Mouse (Mus musculus) small intestine, adult 2 months (tissue): ENCODE measurements around the gene Pcca. TPM values are rescaled to one million over a fixed set of nuclear protein-coding genes. Genes with fewer than 3 reads are reported as not detected.

Experiments used
- H3K27ac ChIP-seq: fragments of 200-500 bp; 2 replicates; pipeline ENCODE4 v1.5.1; 2012; ENCODE audit warnings: low read depth, low read length, control low read depth, inconsistent platforms; ENCODE audit not compliant: insufficient read depth
- H3K27me3 ChIP-seq: fragments of 200-500 bp; 2 replicates; pipeline ENCODE4 v1.6.1; 2012; ENCODE audit warnings: mild to moderate bottlenecking, moderate library complexity, low read length, inconsistent platforms; ENCODE audit not compliant: control insufficient read depth, insufficient read depth
- H3K36me3 ChIP-seq: fragments of 200-500 bp; 2 replicates; pipeline ENCODE4 v1.6.1; 2012; ENCODE audit warnings: mild to moderate bottlenecking, low read length, control low read depth, inconsistent platforms; ENCODE audit not compliant: control insufficient read depth, insufficient read depth
- H3K4me1 ChIP-seq: fragments of 200-500 bp; 2 replicates; pipeline ENCODE4 v1.6.1; 2012; ENCODE audit warnings: low read length, inconsistent platforms, mixed read lengths; ENCODE audit not compliant: control insufficient read depth, insufficient read depth, insufficient read length
- H3K4me3 ChIP-seq: fragments of 200-500 bp; 2 replicates; pipeline ENCODE4 v1.5.1; 2012; ENCODE audit warnings: low read depth, mild to moderate bottlenecking, control low read depth, inconsistent platforms, low read length, moderate library complexity
- CTCF ChIP-seq: fragments of 200-500 bp; IDR thresholded peaks from 2 replicates; pipeline ENCODE4 v1.5.1; 2012; ENCODE audit warnings: low read depth, mild to moderate bottlenecking, control low read depth, inconsistent platforms, low read length, moderate library complexity, mixed read lengths; ENCODE audit not compliant: insufficient replicate concordance, insufficient read length; ENCODE audit errors: extremely low read depth
- POLR2A ChIP-seq: fragments of 200-500 bp; IDR thresholded peaks from 2 replicates; pipeline ENCODE4 v1.6.1; 2012; ENCODE audit warnings: low read depth, mild to moderate bottlenecking, control low read depth, inconsistent platforms, low read length, moderate library complexity
- WGBS: fragments of 180-500 bp; shearing (Covaris S2); methylation state at CpG from one replicate; pipeline ENCODE4 v1.1.7; 2018; 5-methylcytosine and 5-hydroxymethylcytosine counted together
- polyA plus RNA-seq: library from polyadenylated mRNA; depleted of rRNA; stranded (reverse); fragments of >200 nt; gene quantifications from 2 replicates; pipeline ENCODE4 v1.2.3, GENCODE M21; 2012

Pcca gene
- polyA plus RNA-seq, 1 experiment: 2.1 TPM

GRCm38 (mm10) chr14:122887702-122888479 is 353.8 kb downstream of the Pcca start:
- Histone ChIP-seq H3K27me3 (no peaks in the 10 kb centered on the region), H3K4me1 (peaks cover 6% of the 10 kb centered on the region), H3K4me3 (no peak overlapping the region), H3K27ac (no peak overlapping the region), H3K36me3 (peaks cover 45% of the 10 kb centered on the region)
- 91% methylated on average over 3 of the region's 3 CpGs for WGBS
- TF ChIP-seq CTCF: no peak
- no peak for TF ChIP-seq POLR2A

GRCm38 (mm10) chr14:122888480-122888872 is 354.4 kb downstream of the Pcca start:
- no peaks in the 10 kb centered on the region for H3K27me3 ChIP-seq
- WGBS: 92% methylated on average over 1 of the region's 1 CpGs
- TF ChIP-seq POLR2A: no peak
- TF ChIP-seq CTCF: no peak

GRCm38 (mm10) chr14:122891470-122891968 is 357.4 kb downstream of the Pcca start:
- WGBS: 73% methylated on average over 12 of the region's 12 CpGs
- H3K4me1 ChIP-seq: no peaks in the 10 kb centered on the region
- peaks cover 49% of the 10 kb centered on the region for H3K36me3 ChIP-seq
- no peaks in the 10 kb centered on the region for H3K27me3 ChIP-seq
- no peak overlapping the region for H3K27ac ChIP-seq
- no peak for TF ChIP-seq POLR2A
- no peak for TF ChIP-seq CTCF
- H3K4me3 ChIP-seq: no peak overlapping the region

More at GRCm38 (mm10) chr14:122888480-122888872, 354.4 kb downstream of the Pcca start:
- H3K4me1 ChIP-seq: peaks cover 6% of the 10 kb centered on the region
- H3K36me3 ChIP-seq: peaks cover 46% of the 10 kb centered on the region
- H3K27ac ChIP-seq: no peak overlapping the region
- H3K4me3 ChIP-seq: no peak overlapping the region

- peaks cover 28% of the 10 kb centered on the region for H3K36me3 ChIP-seq
- no peaks in the 10 kb centered on the region for H3K27me3 ChIP-seq
- no peak overlapping the region for H3K4me3 ChIP-seq
- 77% methylated on average over 1 of the region's 1 CpGs for WGBS
- H3K27ac ChIP-seq: no peak overlapping the region
- TF ChIP-seq CTCF: no peak
- TF ChIP-seq POLR2A: no peak
- H3K4me1 ChIP-seq: peaks cover 5% of the 10 kb centered on the region; the same call in 1 of the 2 replicates
Measured at GRCm38 (mm10) chr14:122896106-122896505, 362.0 kb downstream of the Pcca start.

GRCm38 (mm10) chr14:122898550-122898949 is 364.4 kb downstream of the Pcca start:
- Histone ChIP-seq H3K4me1 (peaks cover 21% of the 10 kb centered on the region), H3K27ac (no peak overlapping the region), H3K36me3 (peaks cover 17% of the 10 kb centered on the region), H3K4me3 (no peak overlapping the region), H3K27me3 (no peaks in the 10 kb centered on the region)
- TF ChIP-seq POLR2A (no peak), CTCF (no peak)

- no peak for TF ChIP-seq POLR2A
- TF ChIP-seq CTCF: no peak
- Histone ChIP-seq H3K27ac (peak overlapping the region; percentile 17; the same call in 1 of the 2 replicates), H3K4me1 (peaks cover 28% of the 10 kb centered on the region), H3K27me3 (no peaks in the 10 kb centered on the region), H3K4me3 (no peak overlapping the region), H3K36me3 (peaks cover 10% of the 10 kb centered on the region)
Measured at GRCm38 (mm10) chr14:122900679-122901078, 366.6 kb downstream of the Pcca start.

- Histone ChIP-seq H3K27ac (peak overlapping the region; percentile 17; the same call in 1 of the 2 replicates), H3K36me3 (peaks cover 9% of the 10 kb centered on the region), H3K27me3 (no peaks in the 10 kb centered on the region), H3K4me1 (peaks cover 28% of the 10 kb centered on the region), H3K4me3 (no peak overlapping the region)
- WGBS: 32% methylated on average over 3 of the region's 3 CpGs
- no peak for TF ChIP-seq CTCF
- no peak for TF ChIP-seq POLR2A
Measured at GRCm38 (mm10) chr14:122901177-122901576, 367.1 kb downstream of the Pcca start.
